Mouse (Mus musculus): Measurements from ENCODE around the gene Tprn. TPM values are rescaled to one million over a fixed set of nuclear protein-coding genes. Genes with fewer than 3 reads are reported as not detected.

Tprn gene
- total RNA-seq, 4 experiments from 2014 or later = 26.5 to 30.6 (median 28.6) TPM

GRCm38 (mm10) chr2:25292054-25292544 lies 29.7 kb downstream of the Tprn start:
- DNase-seq (ENCODE audit: low spot score in 2 of 2) = no peak

GRCm38 (mm10) chr2:25292856-25293255 lies 30.4 kb downstream of the Tprn start:
- no peak for DNase-seq (ENCODE audit: low spot score in 2 of 2)

GRCm38 (mm10) chr2:25293706-25294105 lies 31.3 kb downstream of the Tprn start:
- DNase-seq (ENCODE audit: low spot score in 2 of 2) = peak in 1 of 2 experiments; percentile 25

GRCm38 (mm10) chr2:25297093-25297492 lies 34.7 kb downstream of the Tprn start:
- no peak for DNase-seq (ENCODE audit: low spot score in 2 of 2)

- no peak for DNase-seq (ENCODE audit: low spot score in 2 of 2)
Observed at GRCm38 (mm10) chr2:25298046-25298445, 35.6 kb downstream of the Tprn start.

GRCm38 (mm10) chr2:25303452-25303851 lies 41.0 kb downstream of the Tprn start:
- no peak for DNase-seq (ENCODE audit: low spot score in 2 of 2)

- no peak for DNase-seq (ENCODE audit: low spot score in 2 of 2)
Observed at GRCm38 (mm10) chr2:25303931-25304656, 41.7 kb downstream of the Tprn start.

- DNase-seq (ENCODE audit: low spot score in 2 of 2) = peak in 1 of 2 experiments; percentile 73
Observed at GRCm38 (mm10) chr2:25304657-25305541, 42.5 kb downstream of the Tprn start.

- no peak for DNase-seq (ENCODE audit: low spot score in 2 of 2)
Observed at GRCm38 (mm10) chr2:25305587-25306359, 43.4 kb downstream of the Tprn start.

GRCm38 (mm10) chr2:25310180-25310579 lies 47.8 kb downstream of the Tprn start:
- DNase-seq (ENCODE audit: low spot score in 2 of 2) = no peak

GRCm38 (mm10) chr2:25310969-25311368 lies 48.6 kb downstream of the Tprn start:
- no peak for DNase-seq (ENCODE audit: low spot score in 2 of 2)

GRCm38 (mm10) chr2:25311491-25311891 lies 49.1 kb downstream of the Tprn start:
- DNase-seq (ENCODE audit: low spot score in 2 of 2) = no peak

GRCm38 (mm10) chr2:25318119-25318966 lies 55.9 kb downstream of the Tprn start:
- no peak for DNase-seq (ENCODE audit: low spot score in 2 of 2)

- DNase-seq (ENCODE audit: low spot score in 2 of 2) = peak; percentile 68 to 91
Observed at GRCm38 (mm10) chr2:25318971-25319773, 56.8 kb downstream of the Tprn start, which contains the start of gene Grin1. Grin1 (minus strand) TSS chr2:25319187.

Other genes with a start within 250 kb of the Tprn start
- 100 to 1,000 TPM; 404 to 462 (median 421) TPM for gene Nsmf, start 208.3 kb upstream of the Tprn start, total RNA-seq (2022)
- gene Entpd8, start 182.3 kb upstream of the Tprn start, total RNA-seq (2022) = not detected
- not detected for gene Noxa1, start 167.5 kb upstream of the Tprn start, total RNA-seq (2022)
- 10 to 100 TPM; 20.5 to 27.9 (median 23.4) TPM for gene Nrarp, start 81.9 kb upstream of the Tprn start, total RNA-seq (2022)
- 1 to 10 TPM; 2.2 to 3.4 (median 2.5) TPM for gene Tor4a, start 65.7 kb upstream of the Tprn start, total RNA-seq (2022)
- 10 to 100 TPM; 58.4 to 64.2 (median 59.4) TPM for gene Nelfb, start 51.1 kb upstream of the Tprn start, total RNA-seq (2022)
- gene Stpg3, start 48.0 kb upstream of the Tprn start, total RNA-seq (2022) = under 1 TPM in 3 of 4 experiments, not detected in 1; 0.23 to 0.82 (median 0.30) TPM
- 1 to 10 TPM in 1 of 4 experiments, not detected in 3; 1.4 TPM for gene Fam166a, start 43.9 kb upstream of the Tprn start, total RNA-seq (2022)
- gene Tubb4b, start 37.9 kb upstream of the Tprn start, total RNA-seq (2022) = 100 to 1,000 TPM; 332 to 365 (median 345) TPM
- not detected for gene Slc34a3, start 28.3 kb upstream of the Tprn start, total RNA-seq (2022)
- gene Rnf224, start 25.8 kb upstream of the Tprn start, total RNA-seq (2022) = not detected
- 100 to 1,000 TPM; 263 to 288 (median 266) TPM for gene Rnf208, start 20.4 kb upstream of the Tprn start, total RNA-seq (2022)
- gene Cysrt1, start 20.2 kb upstream of the Tprn start, total RNA-seq (2022) = not detected
- gene AL732309.1, start 15.8 kb upstream of the Tprn start, total RNA-seq (2022) = 1 to 10 TPM in 3 of 4 experiments, under 1 TPM in 1; 0.67 to 4.2 (median 3.4) TPM
- gene Tmem203, start 7.2 kb upstream of the Tprn start, total RNA-seq (2022) = 10 to 100 TPM; 31.7 to 38.3 (median 36.3) TPM
- gene Ssna1, start 9.8 kb downstream of the Tprn start, total RNA-seq (2022) = 10 to 100 TPM; 57.5 to 67.8 (median 62.1) TPM
- gene Anapc2, start 9.9 kb downstream of the Tprn start, total RNA-seq (2022) = 100 to 1,000 TPM in 2 of 4 experiments, 10 to 100 TPM in 2; 88.6 to 111 (median 96.9) TPM
- gene Tmem210, start 25.5 kb downstream of the Tprn start, total RNA-seq (2022) = not detected
- gene Lrrc26, start 27.3 kb downstream of the Tprn start, total RNA-seq (2022) = not detected
- gene Grin1, start 56.6 kb downstream of the Tprn start, total RNA-seq (2022) = 100 to 1,000 TPM; 390 to 399 (median 395) TPM
- 10 to 100 TPM; 57.3 to 64.7 (median 61.0) TPM for gene Man1b1, start 69.7 kb downstream of the Tprn start, total RNA-seq (2022)
- gene Dpp7, start 93.7 kb downstream of the Tprn start, total RNA-seq (2022) = 10 to 100 TPM; 35.1 to 50.7 (median 37.9) TPM
- 10 to 100 TPM; 20.9 to 31.0 (median 25.8) TPM for gene Uap1l1, start 103.1 kb downstream of the Tprn start, total RNA-seq (2022)
- 1 to 10 TPM; 1.7 to 3.8 (median 2.3) TPM for gene Sapcd2, start 109.7 kb downstream of the Tprn start, total RNA-seq (2022)
- gene Entpd2, start 133.3 kb downstream of the Tprn start, total RNA-seq (2022) = 10 to 100 TPM; 13.1 to 17.5 (median 16.2) TPM
- gene Npdc1, start 136.7 kb downstream of the Tprn start, total RNA-seq (2022) = 100 to 1,000 TPM; 307 to 332 (median 316) TPM
- under 1 TPM in 2 of 4 experiments, not detected in 2; 0.40 to 0.84 TPM for gene Fut7, start 160.6 kb downstream of the Tprn start, total RNA-seq (2022)
- gene Abca2, start 166.1 kb downstream of the Tprn start, total RNA-seq (2022) = 100 to 1,000 TPM; 176 to 185 (median 183) TPM
- 1 to 10 TPM in 2 of 4 experiments, not detected in 2; 1.2 to 1.6 TPM for gene Clic3, start 194.2 kb downstream of the Tprn start, total RNA-seq (2022)
- gene Paxx, start 198.5 kb downstream of the Tprn start, total RNA-seq (2022) = 10 to 100 TPM; 67.2 to 88.0 (median 78.1) TPM
- 1,000 to 10,000 TPM; 1,862 to 2,386 (median 2,226) TPM for gene Ptgds, start 207.4 kb downstream of the Tprn start, total RNA-seq (2022)
- gene Lcn12, start 231.3 kb downstream of the Tprn start, total RNA-seq (2022) = not detected
- gene Fbxw5, start 238.1 kb downstream of the Tprn start, total RNA-seq (2022) = 100 to 1,000 TPM; 105 to 121 (median 113) TPM
- gene C8g, start 239.1 kb downstream of the Tprn start, total RNA-seq (2022) = 1 to 10 TPM in 3 of 4 experiments, under 1 TPM in 1; 0.86 to 1.9 (median 1.6) TPM